Mouse (Mus musculus) lung, adult 2 months (tissue): ENCODE measurements around the gene Chd9. TPM values are rescaled to one million over a fixed set of nuclear protein-coding genes. Genes with fewer than 3 reads are reported as not detected.

Source experiments
- DNase-seq: peaks from one replicate; pipeline ENCODE4 v3.0.0; 2022
- H3K4me1 ChIP-seq: fragments of 200-500 bp; 2 replicates; pipeline ENCODE4 v1.6.1; 2011; ENCODE audit warnings: low read length; ENCODE audit not compliant: control insufficient read depth, insufficient read depth
- H3K4me3 ChIP-seq: fragments of 200-500 bp; replicated peaks from 2 replicates; pipeline ENCODE3; 2011; ENCODE audit warnings: low read depth, mild to moderate bottlenecking, control low read depth, low read length; ENCODE audit errors: extremely low read depth
- CTCF ChIP-seq: fragments of 200-500 bp; IDR thresholded peaks from 2 replicates; pipeline ENCODE4 v1.5.1; 2011; ENCODE audit warnings: mild to moderate bottlenecking, low read length, control low read depth; ENCODE audit not compliant: insufficient read depth
- POLR2A ChIP-seq: fragments of 200-500 bp; IDR thresholded peaks from 2 replicates; pipeline ENCODE4 v1.6.1; 2011; ENCODE audit warnings: low read depth, mild to moderate bottlenecking, control low read depth, low read length, borderline replicate concordance; ENCODE audit errors: extremely low read depth
- WGBS: fragments of 180-500 bp; shearing (Covaris S2); methylation state at CpG from one replicate; pipeline ENCODE4 v1.1.7; 2018; 5-methylcytosine and 5-hydroxymethylcytosine counted together
- polyA plus RNA-seq: library from polyadenylated mRNA; depleted of rRNA; stranded (reverse); fragments of >200 nt; gene quantifications from 2 replicates; pipeline ENCODE4 v1.2.3, GENCODE M21; 2012

The Chd9 gene
- polyA plus RNA-seq, 1 experiment, result 129 TPM

- H3K4me3 ChIP-seq, result no peak overlapping the region
- TF ChIP-seq CTCF (no peak), POLR2A (no peak)
- H3K4me1 ChIP-seq, result no peaks in the 10 kb centered on the region; the same call in 1 of the 2 replicates
- DNase-seq, result no peak
- 41% methylated on average over 11 of the region's 11 CpGs for WGBS
Measured at GRCm38 (mm10) chr8:90932934-90933333, 104.8 kb downstream of the Chd9 start.

- WGBS, result 79% methylated on average over 1 of the region's 1 CpGs
- no peak for TF ChIP-seq CTCF
- TF ChIP-seq POLR2A, result no peak
- no peak for DNase-seq
- no peaks in the 10 kb centered on the region; the same call in 1 of the 2 replicates for H3K4me1 ChIP-seq
- H3K4me3 ChIP-seq, result no peak overlapping the region
Measured at GRCm38 (mm10) chr8:90934786-90935185, 106.6 kb downstream of the Chd9 start.

- 17% methylated on average over 1 of the region's 1 CpGs for WGBS
- H3K4me1 ChIP-seq, result no peaks in the 10 kb centered on the region; the same call in none of the 2 replicates
- no peak overlapping the region for H3K4me3 ChIP-seq
- TF ChIP-seq POLR2A, result no peak
- peak; percentile 11; the same call in 1 of the 2 replicates for TF ChIP-seq CTCF
- DNase-seq, result peak; percentile 17
Measured at GRCm38 (mm10) chr8:90936840-90937239, 108.7 kb downstream of the Chd9 start.

GRCm38 (mm10) chr8:90938352-90938930 is 110.3 kb downstream of the Chd9 start:
- no peak overlapping the region for H3K4me3 ChIP-seq
- DNase-seq, result no peak
- 76% methylated on average over 4 of the region's 4 CpGs for WGBS

GRCm38 (mm10) chr8:90939867-90940266 is 111.7 kb downstream of the Chd9 start:
- WGBS, result 56% methylated on average over 1 of the region's 1 CpGs

More at GRCm38 (mm10) chr8:90938352-90938930, 110.3 kb downstream of the Chd9 start:
- no peaks in the 10 kb centered on the region; the same call in none of the 2 replicates for H3K4me1 ChIP-seq
- TF ChIP-seq POLR2A, result no peak
- no peak for TF ChIP-seq CTCF

DNA sequence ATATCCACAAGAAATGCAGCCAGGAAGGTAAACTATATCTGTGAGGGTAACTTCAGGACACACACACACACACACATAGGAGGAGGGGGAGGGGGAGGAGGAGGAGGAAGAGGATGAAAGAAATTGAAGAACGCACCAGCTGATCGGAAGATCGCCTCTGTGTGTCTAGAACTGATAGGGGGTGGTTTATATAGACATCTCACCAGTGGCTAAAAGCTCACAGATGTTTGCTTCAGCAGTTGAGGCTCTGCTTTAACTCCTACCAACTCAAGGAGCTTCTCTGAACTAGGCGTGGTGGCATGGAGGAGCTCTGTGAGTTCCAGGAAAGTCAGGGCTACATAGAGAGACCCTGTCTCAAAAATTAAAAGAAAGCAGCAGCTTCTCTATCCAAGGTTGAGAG is 115.6 kb downstream of the Chd9 start:
- H3K4me1 ChIP-seq, result no peaks in the 10 kb centered on the region; the same call in 1 of the 2 replicates
- no peak overlapping the region for H3K4me3 ChIP-seq
- TF ChIP-seq POLR2A (no peak), CTCF (no peak)
- 77% methylated on average over 4 of the region's 4 CpGs for WGBS
- DNase-seq, result no peak

More at GRCm38 (mm10) chr8:90939867-90940266, 111.7 kb downstream of the Chd9 start:
- DNase-seq, result no peak
- Histone ChIP-seq H3K4me3 (no peak overlapping the region), H3K4me1 (no peaks in the 10 kb centered on the region; the same call in none of the 2 replicates)
- TF ChIP-seq CTCF, result no peak
- no peak for TF ChIP-seq POLR2A

DNA sequence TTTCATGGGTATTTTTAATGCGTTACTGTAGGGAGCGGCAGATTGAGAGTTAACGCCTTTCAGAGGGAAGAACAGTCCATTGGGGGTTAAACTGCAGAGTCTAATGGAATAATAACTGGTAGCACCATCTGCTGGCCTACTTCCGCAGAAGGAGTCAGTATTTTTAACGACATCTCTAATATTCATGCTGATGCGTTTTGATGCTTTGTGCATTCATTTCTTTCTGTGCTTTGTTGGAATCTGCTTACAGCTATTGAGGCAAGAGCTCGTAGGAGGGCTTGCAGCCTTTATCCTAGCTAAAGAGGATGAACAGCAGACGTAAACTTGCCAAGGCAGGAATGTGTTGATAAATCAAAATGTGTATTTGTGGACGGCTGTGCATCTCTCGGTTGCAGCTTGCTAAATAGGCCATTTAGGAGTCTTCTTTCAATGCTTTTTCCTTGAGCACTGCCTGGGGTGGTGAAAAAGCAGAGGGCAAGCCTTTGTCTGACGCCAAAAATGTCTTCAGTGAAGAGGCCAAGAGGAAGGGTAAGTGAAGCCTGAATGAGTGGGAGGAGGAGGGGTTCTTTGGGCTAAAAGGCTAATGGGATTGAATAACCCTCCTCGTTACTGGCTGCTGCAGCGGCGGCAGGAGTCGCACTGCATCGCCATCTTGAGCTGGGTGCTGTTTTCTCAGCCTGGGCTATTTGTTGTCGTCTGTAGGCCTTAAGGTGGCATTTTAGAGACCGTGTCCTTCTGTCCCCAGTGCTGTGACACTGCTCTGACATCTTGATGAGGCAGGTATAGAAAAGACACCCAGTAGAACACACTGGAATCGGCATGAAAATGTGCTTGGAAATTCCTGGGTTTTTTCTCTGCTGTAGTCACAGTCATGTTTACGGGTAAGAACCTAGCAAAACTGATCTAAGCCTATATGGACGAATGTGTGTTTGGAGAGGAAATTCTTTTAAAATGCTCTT is 126.9 kb downstream of the Chd9 start:
- TF ChIP-seq POLR2A (peak; percentile 62; the same call in 1 of the 2 replicates), CTCF (peak; percentile 23; the same call in 1 of the 2 replicates)
- peak; percentile 60 for DNase-seq
- WGBS, result 2% methylated on average over 21 of the region's 21 CpGs

DNA sequence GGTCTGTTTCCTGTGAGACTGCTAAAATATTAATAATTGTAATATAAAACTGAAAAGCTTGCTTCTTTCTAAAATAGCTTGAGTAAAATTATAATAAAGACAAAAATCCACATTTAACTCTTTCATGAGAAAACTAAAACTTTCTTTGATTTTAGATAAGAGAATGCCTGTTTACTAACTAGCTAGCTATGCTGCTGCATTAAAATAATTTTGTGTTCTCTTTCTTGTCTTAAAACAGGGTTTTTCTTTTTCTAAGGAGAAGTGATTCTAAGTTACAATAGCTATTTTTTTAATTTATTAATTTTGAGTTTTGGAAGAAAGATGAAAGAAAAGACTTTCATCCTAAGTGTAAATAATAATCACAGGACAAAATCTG is 127.6 kb downstream of the Chd9 start:
- TF ChIP-seq POLR2A (no peak), CTCF (no peak)
- H3K4me3 ChIP-seq, result peak overlapping the region; percentile 60
- DNase-seq, result no peak
- H3K4me1 ChIP-seq, result peaks cover 2% of the 10 kb centered on the region

More for the DNA sequence above, 126.9 kb downstream of the Chd9 start:
- Histone ChIP-seq H3K4me1 (peaks cover 2% of the 10 kb centered on the region), H3K4me3 (peak overlapping the region; percentile 60)

GRCm38 (mm10) chr8:90956390-90956789 is 128.2 kb downstream of the Chd9 start:
- peaks cover 2% of the 10 kb centered on the region for H3K4me1 ChIP-seq
- 51% methylated on average over 9 of the region's 9 CpGs for WGBS
- TF ChIP-seq POLR2A (no peak), CTCF (no peak)
- DNase-seq, result no peak
- H3K4me3 ChIP-seq, result no peak overlapping the region
